ENCODE assay signal across 8 mouse cellular contexts in the genomic region with DNA sequence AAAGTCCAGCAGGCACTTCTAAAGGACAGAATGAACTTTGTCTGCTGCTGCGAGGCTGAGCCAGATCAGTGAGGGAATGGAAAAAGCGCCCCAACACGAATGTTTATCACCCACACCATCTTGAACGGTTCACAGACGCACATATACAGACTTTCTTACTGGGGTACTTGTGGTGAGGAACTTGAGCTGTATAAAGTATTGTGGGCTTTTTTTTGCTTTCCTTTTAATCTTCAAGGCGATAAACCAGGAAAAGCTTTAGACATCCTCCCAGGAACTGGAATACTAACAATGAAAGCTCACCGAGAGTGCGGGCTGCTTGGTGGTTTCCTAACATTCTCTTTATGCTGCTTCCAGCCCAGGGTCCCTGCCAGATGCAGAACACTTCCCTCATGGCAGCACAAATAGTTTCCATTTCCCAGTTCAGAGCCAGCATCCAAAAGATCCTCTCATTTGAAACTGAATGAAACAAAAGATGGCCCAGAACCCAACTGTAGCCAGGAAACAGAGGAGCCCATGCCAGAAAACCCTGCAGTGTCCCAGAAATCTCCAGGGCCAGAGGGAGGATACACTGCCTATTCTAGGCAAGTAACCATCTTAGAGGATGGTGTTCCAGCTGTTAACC. TPM values are rescaled to one million over a fixed set of nuclear protein-coding genes. Genes with fewer than 3 reads are reported as not detected.
DNase-seq lines count a peak whose midpoint lies in the region; ATAC-seq and TF ChIP-seq lines count a peak whose summit lies in the region.

No protein-coding gene starts in this region.

- no peaks in the 10 kb centered on the region for H3K79me2 ChIP-seq in heart, adult 2 months (replicated peaks; ENCODE audit: control insufficient read depth, insufficient read depth, low read length)

- 22% methylated on average over 8 of the region's 8 CpGs for WGBS in heart, adult 2 months
- 61% methylated on average over 8 of the region's 8 CpGs for WGBS in kidney, embryonic 16.5 days
- 20% methylated on average over 8 of the region's 8 CpGs for WGBS in lung, adult 2 months
- WGBS in thymus, adult 2 months = 40% methylated on average over 8 of the region's 8 CpGs

- intact Hi-C loops in heart, adult 2 months (cut with DNase I) = loop anchor here (1.0 to 5.0 kb wide), 6 partner anchors 21 to 245 kb away; a partner anchor contains a TSS

- no peak for TF ChIP-seq POLR2A in heart, adult 2 months (IDR thresholded peaks at IDR 0.05; ENCODE audit: insufficient read depth, low read depth, low read length)
- no peak for TF ChIP-seq POLR2A in lung, adult 2 months (IDR thresholded peaks at IDR 0.05; ENCODE audit: borderline replicate concordance, extremely low read depth, low read depth, low read length)
- TF ChIP-seq POLR2A in thymus, adult 2 months (IDR thresholded peaks at IDR 0.05; ENCODE audit: control insufficient read depth, extremely low read depth, insufficient read depth, low read length, poor library complexity) = no peak

- H3K9ac ChIP-seq in heart, adult 2 months (ENCODE audit: low read depth, low read length) = no peak overlapping the region
- no peak overlapping the region for H3K9ac ChIP-seq in kidney, embryonic 16.5 days (replicated peaks; ENCODE audit: low read length)

- peak overlapping the region; percentile 67 for H3K27ac ChIP-seq in heart, adult 2 months
- no peak overlapping the region for H3K27ac ChIP-seq in kidney, embryonic 16.5 days (ENCODE audit: low read length)
- no peak overlapping the region for H3K27ac ChIP-seq in thymus, adult 2 months (ENCODE audit: control insufficient read depth, insufficient read depth, low read length)

- TF ChIP-seq EP300 in heart, adult 2 months (IDR thresholded peaks at IDR 0.05; ENCODE audit: insufficient read depth, low read depth, low read length) = 0 out of 2 replicates have a peak, but pooled peaks have one; percentile 52

- no peak overlapping the region for H3K4me3 ChIP-seq in heart, adult 2 months
- H3K4me3 ChIP-seq in kidney, embryonic 16.5 days (ENCODE audit: low read length) = no peak overlapping the region
- H3K4me3 ChIP-seq in lung, adult 2 months (replicated peaks; ENCODE audit: extremely low read depth, low read depth, low read length) = peak overlapping the region; percentile 40
- no peak overlapping the region for H3K4me3 ChIP-seq in thymus, adult 2 months (ENCODE audit: control insufficient read depth, insufficient read depth, low read length)

- H3K36me3 ChIP-seq in heart, adult 2 months (ENCODE audit: control insufficient read depth, insufficient read depth, low read length) = peaks cover 5% of the 10 kb centered on the region; the same call in 1 of the 2 replicates
- no peaks in the 10 kb centered on the region for H3K36me3 ChIP-seq in kidney, embryonic 16.5 days (ENCODE audit: insufficient read depth, low read length)
- H3K36me3 ChIP-seq in thymus, adult 2 months (ENCODE audit: control insufficient read depth, insufficient read depth, low read length) = no peaks in the 10 kb centered on the region

- no peak for TF ChIP-seq CTCF in heart, adult 2 months (IDR thresholded peaks at IDR 0.05)
- no peak for TF ChIP-seq CTCF in lung, adult 2 months (IDR thresholded peaks at IDR 0.05; ENCODE audit: insufficient read depth, low read length)
- TF ChIP-seq CTCF in thymus, adult 2 months (IDR thresholded peaks at IDR 0.05; ENCODE audit: borderline replicate concordance, control insufficient read depth, extremely low read depth, insufficient read depth, low read length, poor library complexity) = no peak

- DNase-seq in layer of hippocampus, adult 11-12 months (ENCODE audit: low spot score) = peak; percentile 61
- DNase-seq in layer of hippocampus, postnatal 25 days (ENCODE audit: extremely low spot score in 1 of 2, low spot score in 1 of 2) = no peak
- DNase-seq in heart, adult 2 months = peak; percentile 52 to 79
- DNase-seq in lung, adult 2 months = peak; percentile 21
- DNase-seq in retina, embryonic 14.5 days (ENCODE audit: low spot score) = no peak
- no peak for DNase-seq in thymus, adult 2 months

- H3K9me3 ChIP-seq in kidney, embryonic 16.5 days (ENCODE audit: low read length) = no peaks in the 10 kb centered on the region

- ATAC-seq in common myeloid progenitor, adult 5-6 weeks (replicated peaks; ENCODE audit: low read depth, poor library complexity, severe bottlenecking) = peak; percentile 53
- ATAC-seq in kidney, embryonic 16.5 days (ENCODE audit: low FRiP score, low TSS enrichment) = no peak

- 0 out of 2 replicates have a peak overlapping the region, but pooled peaks have one; percentile 17 for H3K4me2 ChIP-seq in kidney, embryonic 16.5 days (replicated peaks; ENCODE audit: low read depth, low read length)

- no peaks in the 10 kb centered on the region for H3K27me3 ChIP-seq in heart, adult 2 months (ENCODE audit: control insufficient read depth, insufficient read depth, low read length)
- H3K27me3 ChIP-seq in kidney, embryonic 16.5 days (ENCODE audit: insufficient read depth, low read length) = no peaks in the 10 kb centered on the region
- H3K27me3 ChIP-seq in thymus, adult 2 months (ENCODE audit: control insufficient read depth, insufficient read depth, low read length) = no peaks in the 10 kb centered on the region

- H3K4me1 ChIP-seq in heart, adult 2 months (ENCODE audit: control insufficient read depth, insufficient read depth, low read length) = peaks cover 10% of the 10 kb centered on the region
- H3K4me1 ChIP-seq in kidney, embryonic 16.5 days (ENCODE audit: insufficient read depth, low read length) = no peaks in the 10 kb centered on the region
- peaks cover 11% of the 10 kb centered on the region for H3K4me1 ChIP-seq in lung, adult 2 months (ENCODE audit: control insufficient read depth, insufficient read depth, low read length)
- no peaks in the 10 kb centered on the region for H3K4me1 ChIP-seq in thymus, adult 2 months (replicated peaks; ENCODE audit: control insufficient read depth, insufficient read depth, low read length)

RNA-seq across cellular contexts. Expression of a gene that starts 43.3 kb away (rescaled TPM):
- total RNA-seq in layer of hippocampus, postnatal 25 days (2021) = 10 to 100 TPM; 19.1 to 20.1 TPM
- 0.29 and 0.32 TPM in 2 replicates for total RNA-seq in common myeloid progenitor, adult 5-6 weeks (2017)
- total RNA-seq in heart, adult 2 months (2021) = 10 to 100 TPM in 1 of 2 experiments, 1 to 10 TPM in 1; 7.6 to 11.0 TPM
- polyA plus RNA-seq in heart, adult 2 months (2012; rRNA removed) = 3.6 and 7.2 TPM in 2 replicates
- polyA plus RNA-seq in kidney, embryonic 16.5 days (2015; fragmentation: Nextera tagmentation; extraction: Ambion mirVana) = 14.4 and 17.7 TPM in 2 replicates
- 6.5 and 8.6 TPM in 2 replicates for polyA plus RNA-seq in lung, adult 2 months (2012; rRNA removed)
- 2.0 and 2.3 TPM in 2 replicates for polyA plus RNA-seq in thymus, adult 2 months (2012; rRNA removed)

Comparison
In these comparisons a context has a peak if more than half of its experiments do, and no peak if none do; other contexts are left out.
1. DNase-seq: peak in layer of hippocampus, adult 11-12 months (single experiment), heart, adult 2 months (2 of 2) and lung, adult 2 months (single experiment); none in layer of hippocampus, postnatal 25 days (0 of 2), retina, embryonic 14.5 days (single experiment) and thymus, adult 2 months (single experiment).